Mouse (Mus musculus) embryonic fibroblast, embryonic 13.5 days (primary cell): Measurements from ENCODE around the gene Heg1. TPM values are rescaled to one million over a fixed set of nuclear protein-coding genes. Genes with fewer than 3 reads are reported as not detected.
A peak's percentile ranks its signal among the peaks of the same experiment; 100 is the strongest.

Source experiments
- H3K27ac ChIP-seq: 2 replicates; pipeline ENCODE4 v1.5.1; 2012; ENCODE audit warnings: low read length, control low read depth, inconsistent platforms; ENCODE audit not compliant: insufficient read depth
- H3K4me1 ChIP-seq: 2 replicates; pipeline ENCODE4 v1.6.1; 2011; ENCODE audit warnings: low read length; ENCODE audit not compliant: control insufficient read depth, insufficient read depth
- H3K4me3 ChIP-seq: 2 replicates; pipeline ENCODE4 v1.5.1; 2011; ENCODE audit warnings: mild to moderate bottlenecking, control low read depth, low read length; ENCODE audit not compliant: insufficient read depth
- CTCF ChIP-seq: IDR thresholded peaks from 2 replicates; pipeline ENCODE4 v1.5.1; 2011; ENCODE audit warnings: mild to moderate bottlenecking, control low read depth, low read length, moderate library complexity, borderline replicate concordance; ENCODE audit not compliant: insufficient read depth
- POLR2A ChIP-seq: IDR thresholded peaks from 2 replicates; pipeline ENCODE4 v1.6.1; 2011; ENCODE audit warnings: low read depth, mild to moderate bottlenecking, control low read depth, low read length, moderate library complexity
- polyA plus RNA-seq: library from polyadenylated mRNA; stranded (reverse); fragments of >200 nt; gene quantifications from 2 replicates; pipeline ENCODE4 v1.2.4, GENCODE M21; 2011; ENCODE audit warnings: low read depth; ENCODE audit not compliant: missing spikeins, insufficient read length

The Heg1 gene
- polyA plus RNA-seq, 1 experiment, result 33.7 TPM

- TF ChIP-seq CTCF, result no peak
- no peak for TF ChIP-seq POLR2A
- peaks cover 22% of the 10 kb centered on the region for H3K4me1 ChIP-seq
- no peak overlapping the region for H3K27ac ChIP-seq
- H3K4me3 ChIP-seq, result no peak overlapping the region
These were observed 17.9 kb upstream of the Heg1 start for GRCm38 (mm10) chr16:33666226-33666625.

GRCm38 (mm10) chr16:33666985-33667538 is 17.1 kb upstream of the Heg1 start:
- no peak for TF ChIP-seq POLR2A
- TF ChIP-seq CTCF, result no peak
- Histone ChIP-seq H3K4me1 (peaks cover 22% of the 10 kb centered on the region), H3K4me3 (no peak overlapping the region), H3K27ac (peak overlapping the region; percentile 17; the same call in 1 of the 2 replicates)

- TF ChIP-seq POLR2A (no peak), CTCF (no peak)
- no peak overlapping the region for H3K4me3 ChIP-seq
- no peak overlapping the region for H3K27ac ChIP-seq
- peaks cover 22% of the 10 kb centered on the region for H3K4me1 ChIP-seq
These were observed 15.7 kb upstream of the Heg1 start for GRCm38 (mm10) chr16:33668448-33668847.

- no peak overlapping the region for H3K4me3 ChIP-seq
- peaks cover 22% of the 10 kb centered on the region for H3K4me1 ChIP-seq
- TF ChIP-seq POLR2A, result no peak
- no peak for TF ChIP-seq CTCF
- H3K27ac ChIP-seq, result no peak overlapping the region
These were observed 15.1 kb upstream of the Heg1 start for GRCm38 (mm10) chr16:33669072-33669471.

- peaks cover 22% of the 10 kb centered on the region for H3K4me1 ChIP-seq
- TF ChIP-seq CTCF (no peak), POLR2A (no peak)
- no peak overlapping the region for H3K27ac ChIP-seq
- no peak overlapping the region for H3K4me3 ChIP-seq
These were observed 13.8 kb upstream of the Heg1 start for GRCm38 (mm10) chr16:33670340-33670739.

- TF ChIP-seq CTCF (no peak), POLR2A (no peak)
- Histone ChIP-seq H3K4me1 (peaks cover 22% of the 10 kb centered on the region), H3K27ac (no peak overlapping the region), H3K4me3 (no peak overlapping the region)
These were observed 13.2 kb upstream of the Heg1 start for GRCm38 (mm10) chr16:33670933-33671332.

- Histone ChIP-seq H3K4me1 (peaks cover 23% of the 10 kb centered on the region), H3K27ac (no peak overlapping the region), H3K4me3 (no peak overlapping the region)
- no peak for TF ChIP-seq POLR2A
- TF ChIP-seq CTCF, result no peak
These were observed 12.0 kb upstream of the Heg1 start for GRCm38 (mm10) chr16:33672188-33672587.

GRCm38 (mm10) chr16:33672643-33673042 is 11.5 kb upstream of the Heg1 start:
- H3K4me3 ChIP-seq, result no peak overlapping the region
- no peak for TF ChIP-seq CTCF
- no peak for TF ChIP-seq POLR2A
- no peak overlapping the region for H3K27ac ChIP-seq

GRCm38 (mm10) chr16:33673530-33674109 is 10.6 kb upstream of the Heg1 start:
- Histone ChIP-seq H3K4me1 (peaks cover 14% of the 10 kb centered on the region), H3K27ac (no peak overlapping the region), H3K4me3 (no peak overlapping the region)
- TF ChIP-seq CTCF, result no peak
- no peak for TF ChIP-seq POLR2A

More at GRCm38 (mm10) chr16:33672643-33673042, 11.5 kb upstream of the Heg1 start:
- peaks cover 20% of the 10 kb centered on the region for H3K4me1 ChIP-seq

GRCm38 (mm10) chr16:33675151-33675847 is 8.9 kb upstream of the Heg1 start:
- Histone ChIP-seq H3K27ac (no peak overlapping the region), H3K4me1 (peaks cover 7% of the 10 kb centered on the region), H3K4me3 (no peak overlapping the region)
- TF ChIP-seq CTCF (no peak), POLR2A (no peak)

- H3K27ac ChIP-seq, result no peak overlapping the region
- TF ChIP-seq CTCF (no peak), POLR2A (no peak)
- no peak overlapping the region for H3K4me3 ChIP-seq
- peaks cover 7% of the 10 kb centered on the region for H3K4me1 ChIP-seq
These were observed 8.4 kb upstream of the Heg1 start for GRCm38 (mm10) chr16:33675848-33676184.
